Mouse (Mus musculus) liver, embryonic 16.5 days (tissue): ENCODE data around the gene Npff. TPM values are rescaled to one million over a fixed set of nuclear protein-coding genes. Genes with fewer than 3 reads are reported as not detected.

Experiments used
- ATAC-seq: fragments of 200-750 bp; cut with Nextera tagmentation; 2 replicates; pipeline ENCODE4 v1.8.0; 2017; ENCODE audit warnings: low read depth, mild to moderate bottlenecking, moderate number of reproducible peaks, moderate library complexity
- H3K27ac ChIP-seq: fragments of 300-500 bp; sonication (generic); 2 replicates; pipeline ENCODE4 v1.5.1; 2014; ENCODE audit warnings: mild to moderate bottlenecking, low read length
- H3K27me3 ChIP-seq: fragments of 300-500 bp; sonication (generic); 2 replicates; pipeline ENCODE4 v1.6.1; 2014; ENCODE audit warnings: low read depth, low read length, mixed read lengths; ENCODE audit not compliant: control insufficient read depth, insufficient read depth
- H3K36me3 ChIP-seq: fragments of 300-500 bp; sonication (generic); 2 replicates; pipeline ENCODE4 v1.6.1; 2014; ENCODE audit warnings: mild to moderate bottlenecking; ENCODE audit not compliant: control insufficient read depth, insufficient read depth
- H3K4me1 ChIP-seq: fragments of 300-500 bp; sonication (generic); 2 replicates; pipeline ENCODE4 v1.6.1; 2014; ENCODE audit warnings: low read depth, low read length, mixed read lengths; ENCODE audit not compliant: control insufficient read depth
- H3K4me2 ChIP-seq: fragments of 300-500 bp; sonication (generic); 2 replicates; pipeline ENCODE4 v1.6.1; 2014; ENCODE audit warnings: low read depth, low read length, mixed read lengths
- H3K4me3 ChIP-seq: fragments of 300-500 bp; sonication (generic); 2 replicates; pipeline ENCODE4 v1.5.1; 2014; ENCODE audit warnings: low read depth, mild to moderate bottlenecking, low read length
- H3K9ac ChIP-seq: fragments of 300-500 bp; sonication (generic); 2 replicates; pipeline ENCODE4 v1.6.1; 2014; ENCODE audit warnings: low read depth, low read length
- H3K9me3 ChIP-seq: fragments of 300-500 bp; sonication (generic); replicated peaks from 2 replicates; pipeline ENCODE4 v1.6.1; 2016; ENCODE audit warnings: low read length; ENCODE audit not compliant: control insufficient read depth
- WGBS: fragments of 180-500 bp; shearing (Covaris S2); extraction: QIAGEN DNeasy Blood & Tissue Kit; methylation state at CpG from one replicate; pipeline ENCODE4 v1.1.7; 2014; ENCODE audit not compliant: insufficient replicate concordance; 5-methylcytosine and 5-hydroxymethylcytosine counted together
- polyA plus RNA-seq: library from polyadenylated mRNA; unstranded; fragments of >200 nt; fragmentation: Nextera tagmentation; extraction: Ambion mirVana; gene quantifications from 2 replicates; pipeline ENCODE4 v1.2.1, GENCODE M21; 2015

Npff gene
- polyA plus RNA-seq, 1 experiment from 2014 or later: 0.57 TPM

DNA sequence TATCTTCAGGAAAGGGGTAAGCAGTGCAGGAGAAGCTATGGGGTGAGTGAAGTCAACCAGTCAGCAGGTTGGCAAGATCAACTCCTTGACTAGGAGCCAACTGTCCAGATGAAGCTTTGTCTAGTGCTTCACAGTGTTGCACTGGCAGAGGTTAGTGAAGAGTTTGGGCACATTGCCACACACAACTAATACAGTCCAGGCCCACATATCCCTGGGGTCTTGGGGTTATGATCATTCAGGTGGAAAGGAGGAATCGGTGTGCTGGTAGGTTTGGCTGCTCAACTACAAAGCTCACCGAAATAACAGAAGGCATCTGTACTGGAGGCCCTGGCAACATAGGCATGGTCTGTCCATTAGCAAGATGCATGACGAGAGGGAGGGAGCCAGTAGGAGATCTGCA, 22.7 kb upstream of the Npff start:
- Histone ChIP-seq H3K27ac (no peak overlapping the region), H3K36me3 (peaks cover 21% of the 10 kb centered on the region), H3K9ac (no peak overlapping the region), H3K4me3 (no peak overlapping the region), H3K4me1 (no peaks in the 10 kb centered on the region), H3K27me3 (no peaks in the 10 kb centered on the region), H3K4me2 (no peak overlapping the region), H3K9me3 (no peaks in the 10 kb centered on the region)
- no peak for ATAC-seq
- 89% methylated on average over 3 of the region's 3 CpGs for WGBS

DNA sequence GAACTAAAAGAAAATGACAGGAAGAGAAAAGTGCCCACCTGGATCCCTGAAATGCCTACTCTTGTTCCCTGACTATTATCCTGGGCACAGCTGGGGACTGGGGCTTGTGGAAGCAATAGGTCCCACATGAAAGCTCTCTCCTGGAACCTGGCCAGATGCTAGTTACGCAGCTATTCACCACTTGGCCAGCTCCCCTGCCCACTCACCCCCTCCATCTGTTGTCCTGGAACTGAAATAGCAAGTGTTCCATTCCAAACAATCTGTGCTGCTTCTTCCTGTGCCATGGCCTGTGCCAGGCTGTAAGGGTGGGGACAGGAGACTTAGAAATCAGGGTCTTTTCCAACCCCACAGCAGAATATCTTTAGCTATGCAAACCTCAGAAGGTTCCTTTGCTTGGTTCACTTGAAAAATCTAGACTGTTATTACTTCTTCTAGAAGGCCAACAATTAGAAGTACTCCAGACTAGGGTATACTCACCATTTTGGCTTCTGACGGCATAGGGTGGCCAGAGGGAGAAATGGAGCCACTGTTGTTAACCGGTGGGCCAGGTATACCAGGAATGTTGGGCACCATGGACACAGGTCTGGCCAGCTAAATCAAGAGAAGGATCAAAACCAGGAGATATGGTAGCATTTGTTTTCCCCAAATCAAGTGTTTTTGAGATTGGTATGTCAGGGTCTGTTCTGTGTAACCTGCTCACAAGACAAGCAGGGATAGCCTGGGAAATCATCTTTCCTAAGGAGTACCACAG, 22.1 kb upstream of the Npff start:
- WGBS: 87% methylated on average over 3 of the region's 3 CpGs
- H3K4me2 ChIP-seq: no peak overlapping the region
- no peak overlapping the region for H3K9ac ChIP-seq
- no peak for ATAC-seq
- H3K4me3 ChIP-seq: no peak overlapping the region
- H3K9me3 ChIP-seq: no peaks in the 10 kb centered on the region
- H3K27ac ChIP-seq: no peak overlapping the region
- no peaks in the 10 kb centered on the region for H3K4me1 ChIP-seq
- H3K36me3 ChIP-seq: peaks cover 21% of the 10 kb centered on the region
- H3K27me3 ChIP-seq: no peaks in the 10 kb centered on the region

DNA sequence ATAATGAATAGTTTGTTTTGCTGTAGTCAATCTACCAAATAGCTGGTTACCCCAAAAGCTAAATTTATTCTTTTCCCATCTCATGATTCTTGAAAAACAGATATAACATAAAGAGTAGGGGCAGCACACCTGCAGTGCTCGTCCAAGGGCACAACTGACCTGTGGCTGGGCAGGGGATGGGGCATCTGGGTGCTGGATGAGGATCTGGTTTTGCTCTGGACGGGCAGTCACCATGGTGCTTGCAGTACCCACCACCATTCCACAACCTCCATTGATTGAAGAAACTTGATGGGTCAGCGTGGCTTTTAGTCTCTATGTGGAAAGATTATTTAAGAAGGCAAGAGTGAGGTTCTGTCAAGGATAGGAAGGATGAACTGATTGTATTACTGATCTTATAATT, 21.5 kb upstream of the Npff start:
- no peaks in the 10 kb centered on the region for H3K27me3 ChIP-seq
- no peak overlapping the region for H3K9ac ChIP-seq
- H3K4me3 ChIP-seq: no peak overlapping the region
- H3K9me3 ChIP-seq: no peaks in the 10 kb centered on the region
- WGBS: 79% methylated on average over 3 of the region's 3 CpGs
- no peaks in the 10 kb centered on the region for H3K4me1 ChIP-seq
- H3K4me2 ChIP-seq: no peak overlapping the region
- H3K36me3 ChIP-seq: peaks cover 20% of the 10 kb centered on the region
- ATAC-seq: no peak
- H3K27ac ChIP-seq: no peak overlapping the region

DNA sequence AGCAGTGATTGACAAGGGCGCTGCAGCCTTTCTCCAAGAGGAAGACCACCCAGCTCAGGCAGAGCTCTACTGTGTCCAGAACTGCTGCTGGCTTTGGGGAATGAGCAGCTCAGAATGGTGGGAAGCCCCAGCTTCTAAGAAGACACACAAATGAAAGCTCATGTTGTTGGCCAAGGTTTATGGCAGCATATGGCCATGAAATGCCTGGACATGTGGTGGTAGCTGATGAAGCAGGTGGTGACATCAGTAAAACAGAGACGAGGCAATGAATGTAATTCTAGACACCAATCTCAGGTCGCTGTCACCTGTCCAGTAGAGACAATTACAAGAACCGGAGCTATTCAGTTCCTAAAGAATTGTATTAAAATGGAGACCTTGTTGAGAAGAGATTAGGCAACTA, 20.1 kb upstream of the Npff start:
- Histone ChIP-seq H3K27ac (no peak overlapping the region), H3K27me3 (no peaks in the 10 kb centered on the region), H3K9me3 (no peaks in the 10 kb centered on the region), H3K9ac (no peak overlapping the region), H3K4me3 (no peak overlapping the region), H3K4me1 (no peaks in the 10 kb centered on the region), H3K4me2 (no peak overlapping the region), H3K36me3 (peaks cover 24% of the 10 kb centered on the region)
- no peak for ATAC-seq
- WGBS: 79% methylated on average over 4 of the region's 4 CpGs

DNA sequence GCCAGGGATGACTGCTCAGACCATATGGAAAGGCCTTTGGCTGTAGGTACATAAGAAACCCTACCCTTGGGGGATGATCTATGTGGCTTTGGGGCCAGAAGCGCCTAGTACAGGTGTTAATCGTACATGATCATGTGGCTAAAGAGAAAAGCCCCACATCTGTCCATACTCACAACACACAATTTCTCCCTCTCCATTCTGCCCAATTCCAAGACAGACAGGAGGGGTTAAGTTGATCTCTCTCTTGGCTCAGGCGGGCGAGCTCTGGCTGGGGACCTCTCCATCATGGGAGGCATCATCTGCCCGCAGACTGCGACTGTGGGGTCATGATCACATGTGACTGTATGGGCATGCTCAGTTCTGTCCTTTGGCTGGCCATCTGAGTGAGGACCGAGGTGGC, 9.2 kb upstream of the Npff start:
- Histone ChIP-seq H3K4me3 (no peak overlapping the region), H3K27ac (no peak overlapping the region), H3K4me1 (no peaks in the 10 kb centered on the region), H3K9ac (no peak overlapping the region), H3K27me3 (no peaks in the 10 kb centered on the region), H3K36me3 (peaks cover 13% of the 10 kb centered on the region), H3K9me3 (no peaks in the 10 kb centered on the region), H3K4me2 (no peak overlapping the region)
- ATAC-seq: no peak
- 82% methylated on average over 7 of the region's 7 CpGs for WGBS

DNA sequence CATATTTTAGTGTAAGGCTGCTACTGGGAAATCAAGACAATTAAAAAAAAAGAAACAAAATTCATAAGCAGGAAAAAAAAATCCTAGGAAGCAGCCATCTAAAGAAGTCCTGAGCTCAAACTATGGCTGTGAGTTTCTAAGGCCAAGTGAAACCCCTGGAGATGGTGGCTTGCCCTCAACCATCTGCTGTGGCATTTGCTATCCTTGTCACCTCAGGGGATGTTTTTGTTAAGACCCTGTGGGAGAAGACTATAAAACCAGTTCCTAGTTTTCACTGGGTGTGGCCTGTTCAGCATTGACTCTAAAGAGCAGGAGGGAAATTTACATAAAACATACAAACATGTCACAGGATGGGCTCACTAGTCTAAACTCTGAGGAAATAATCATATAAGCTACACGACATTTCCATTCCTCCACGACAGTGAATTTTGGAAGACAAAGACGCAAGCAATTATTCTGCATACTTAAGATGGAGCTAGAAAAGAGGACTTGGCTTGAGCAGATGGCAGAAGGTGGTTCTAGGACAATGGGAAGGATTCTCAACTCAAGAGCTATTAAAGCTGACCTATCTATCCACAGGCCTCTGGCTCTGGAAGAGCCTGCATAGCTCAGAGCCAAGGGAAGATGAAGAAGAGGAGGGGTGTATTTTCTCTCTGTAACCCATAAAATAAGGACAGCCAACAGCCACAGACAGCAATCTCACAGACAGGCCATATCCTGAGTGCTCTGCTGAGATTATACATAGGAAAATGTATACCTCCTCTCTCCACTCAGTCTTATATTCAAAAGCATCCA, 7.6 kb upstream of the Npff start:
- Histone ChIP-seq H3K4me2 (no peak overlapping the region), H3K9ac (no peak overlapping the region), H3K4me3 (no peak overlapping the region), H3K27me3 (no peaks in the 10 kb centered on the region), H3K36me3 (peaks cover 16% of the 10 kb centered on the region), H3K9me3 (no peaks in the 10 kb centered on the region), H3K4me1 (no peaks in the 10 kb centered on the region), H3K27ac (no peak overlapping the region)
- 78% methylated on average over 3 of the region's 3 CpGs for WGBS
- ATAC-seq: no peak

DNA sequence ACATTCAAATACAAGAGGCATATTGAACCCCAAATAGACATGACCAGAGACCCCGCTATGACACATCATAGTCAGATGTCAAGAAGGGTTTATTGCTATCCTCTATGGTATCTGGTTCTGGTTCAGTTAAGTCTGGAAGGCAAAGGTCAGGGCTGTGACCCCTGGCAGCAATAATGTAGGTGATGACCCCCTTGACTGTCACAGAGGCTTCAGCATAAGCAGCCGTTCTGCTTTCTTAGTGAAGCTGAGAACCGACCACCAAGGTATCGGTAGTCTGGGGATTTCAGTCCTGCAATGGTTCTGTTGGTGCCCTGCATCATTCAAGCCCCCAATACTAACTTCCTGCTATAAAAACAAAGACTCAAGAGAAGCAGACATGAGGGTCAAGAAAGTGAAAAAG, 6.8 kb upstream of the Npff start:
- ATAC-seq: no peak
- 78% methylated on average over 4 of the region's 4 CpGs for WGBS
- Histone ChIP-seq H3K9me3 (no peaks in the 10 kb centered on the region), H3K4me3 (no peak overlapping the region), H3K4me1 (no peaks in the 10 kb centered on the region), H3K4me2 (no peak overlapping the region), H3K9ac (no peak overlapping the region), H3K36me3 (peaks cover 16% of the 10 kb centered on the region), H3K27me3 (no peaks in the 10 kb centered on the region), H3K27ac (no peak overlapping the region)

DNA sequence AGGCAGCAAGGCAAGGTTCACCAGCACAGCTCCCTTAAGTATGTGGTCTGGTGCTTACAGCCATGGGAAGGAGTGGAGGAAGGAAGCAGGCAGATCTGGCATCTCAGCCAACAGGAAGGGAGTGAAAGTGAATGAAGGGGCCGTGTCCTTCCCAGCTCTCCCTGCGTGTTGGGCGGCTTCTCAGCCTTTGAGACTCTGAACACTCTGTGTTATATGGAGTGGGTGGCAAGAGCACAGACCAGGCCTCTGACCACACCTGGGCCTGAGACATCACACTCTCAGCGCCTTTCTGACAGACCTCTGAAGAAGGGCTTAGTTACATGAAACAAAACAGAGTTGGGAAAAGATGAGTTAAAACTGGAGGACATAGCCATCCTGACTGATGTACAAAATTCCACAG, 5.8 kb upstream of the Npff start:
- WGBS: 56% methylated on average over 4 of the region's 4 CpGs
- peaks cover 16% of the 10 kb centered on the region for H3K36me3 ChIP-seq
- no peaks in the 10 kb centered on the region for H3K27me3 ChIP-seq
- ATAC-seq: no peak
- no peak overlapping the region for H3K4me2 ChIP-seq
- no peak overlapping the region for H3K4me3 ChIP-seq
- no peaks in the 10 kb centered on the region for H3K4me1 ChIP-seq
- no peak overlapping the region for H3K27ac ChIP-seq
- no peaks in the 10 kb centered on the region for H3K9me3 ChIP-seq
- H3K9ac ChIP-seq: no peak overlapping the region

DNA sequence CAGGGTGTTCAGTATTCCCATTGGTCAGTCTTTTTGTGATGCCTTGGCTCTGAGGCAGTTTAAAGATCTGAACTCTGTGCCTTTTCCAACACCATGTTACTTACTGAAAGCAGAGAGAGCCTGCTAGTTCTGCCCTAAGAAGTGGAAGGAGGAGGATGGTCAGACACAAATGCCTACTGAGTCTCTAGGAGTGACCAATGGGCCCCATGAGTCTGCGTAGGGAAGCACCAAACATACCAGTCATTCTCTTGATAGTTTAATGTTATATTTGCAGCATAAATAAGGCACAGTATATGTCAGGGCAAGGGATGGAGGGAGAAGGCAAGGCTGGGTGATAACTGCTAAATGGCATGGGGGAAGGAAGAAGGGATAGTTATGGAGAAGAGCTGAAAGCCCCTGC, 3.7 kb upstream of the Npff start:
- no peaks in the 10 kb centered on the region for H3K9me3 ChIP-seq
- ATAC-seq: no peak
- H3K27me3 ChIP-seq: no peaks in the 10 kb centered on the region
- H3K4me2 ChIP-seq: no peak overlapping the region
- H3K36me3 ChIP-seq: peaks cover 16% of the 10 kb centered on the region
- no peak overlapping the region for H3K9ac ChIP-seq
- H3K4me3 ChIP-seq: no peak overlapping the region
- WGBS: 86% methylated on average over 1 of the region's 1 CpGs
- H3K4me1 ChIP-seq: no peaks in the 10 kb centered on the region
- H3K27ac ChIP-seq: no peak overlapping the region
